Mouse (Mus musculus): ENCODE data around the gene Ren1.

GRCm38 (mm10) chr1:133356330-133356729 lies 6.0 kb downstream of the Ren1 start:
- TF ChIP-seq CTCF (conservative IDR thresholded peaks at IDR 0.05; ENCODE audit: low read length), result no peak
- no peak for TF ChIP-seq NANOG (IDR thresholded peaks at IDR 0.05; ENCODE audit: borderline replicate concordance, low read length)
- no peak for TF ChIP-seq POU5F1 (IDR thresholded peaks at IDR 0.05; ENCODE audit: borderline replicate concordance, low read length)
